Mouse (Mus musculus) left cerebral cortex, postnatal 10 days (tissue): ENCODE results near the gene Man2a2. TPM values are rescaled to one million over a fixed set of nuclear protein-coding genes. Genes with fewer than 3 reads are reported as not detected.

ENCODE experiments used
- DNase-seq, 2 experiments: peaks; one replicate each; pipeline ENCODE4 v3.0.0; 2021 to 2022; ENCODE audit warnings: low spot score in 2 of 2, mixed read lengths in 1 of 2; ENCODE audit errors: extremely low spot score in 1 of 2
- intact Hi-C: fragments of 180-260 bp; cut with DNase I; formaldehyde crosslinking; loops from one replicate; pipeline ENCODE4 v1.15.1; 2025
- total RNA-seq, 2 experiments: library from RNA; stranded (reverse); gene quantifications; 2 replicates each; pipeline ENCODE4 v1.2.3; 2021

The Man2a2 gene
- total RNA-seq, 2 experiments from 2014 or later: 106 to 108 TPM

DNA sequence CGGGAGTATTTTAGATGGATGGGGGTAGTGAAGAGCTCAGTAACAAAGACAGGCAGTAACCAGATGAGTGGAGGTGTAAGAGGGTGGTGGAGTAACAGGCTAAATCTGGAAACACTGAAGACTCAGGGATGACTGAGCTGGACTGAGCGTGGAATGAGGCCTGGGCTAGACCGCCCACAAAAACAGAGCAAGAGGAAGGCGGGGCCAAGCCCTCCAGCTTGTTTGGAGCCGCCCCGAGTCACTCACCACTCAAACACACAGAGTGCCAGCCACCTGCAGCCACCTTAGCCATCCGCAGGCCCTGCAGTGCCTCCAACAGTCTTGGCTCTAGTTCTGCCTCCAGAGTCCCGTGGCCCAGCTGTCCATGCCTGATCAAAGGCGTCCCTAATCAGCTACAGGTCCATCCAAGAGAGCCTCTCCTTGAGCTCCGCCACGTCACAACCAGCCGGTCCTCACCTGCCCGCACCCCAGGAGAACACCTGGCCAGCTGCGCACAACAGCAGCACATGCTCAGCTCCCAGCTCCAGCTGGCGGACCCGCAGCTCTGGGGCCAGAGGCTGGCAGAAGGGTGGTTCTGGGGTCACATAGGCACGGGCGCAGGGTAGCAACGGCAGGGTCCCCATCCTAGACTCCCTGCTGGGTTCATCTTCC, 51.2 kb downstream of the Man2a2 start:
- intact Hi-C loops: loop anchor here (5.0 kb wide), 1 partner anchor 178 kb away; no protein-coding TSS in a partner anchor
- no peak for DNase-seq

DNA sequence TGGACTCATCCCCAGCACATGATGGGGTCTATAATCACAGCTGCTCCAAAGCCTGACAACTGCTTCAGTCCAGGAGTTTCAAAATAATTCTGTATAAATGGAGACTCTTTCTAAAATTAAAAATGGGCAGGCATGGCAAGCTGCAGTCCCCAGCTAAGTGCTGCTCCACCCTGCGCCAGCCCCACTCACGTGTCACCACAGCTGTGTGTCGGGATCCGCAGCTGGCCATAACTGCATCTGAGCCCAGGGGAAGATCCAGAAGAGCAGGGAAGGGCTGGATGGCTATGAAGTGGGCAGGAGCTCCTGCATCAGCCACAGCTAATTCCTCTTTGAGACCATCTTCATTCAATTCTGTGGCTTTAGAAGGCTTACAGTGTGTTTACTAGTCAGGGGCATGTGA, 52.5 kb downstream of the Man2a2 start:
- DNase-seq: no peak
- intact Hi-C loops: loop anchor here (5.0 kb wide), 1 partner anchor 176 kb away; no protein-coding TSS in a partner anchor

DNA sequence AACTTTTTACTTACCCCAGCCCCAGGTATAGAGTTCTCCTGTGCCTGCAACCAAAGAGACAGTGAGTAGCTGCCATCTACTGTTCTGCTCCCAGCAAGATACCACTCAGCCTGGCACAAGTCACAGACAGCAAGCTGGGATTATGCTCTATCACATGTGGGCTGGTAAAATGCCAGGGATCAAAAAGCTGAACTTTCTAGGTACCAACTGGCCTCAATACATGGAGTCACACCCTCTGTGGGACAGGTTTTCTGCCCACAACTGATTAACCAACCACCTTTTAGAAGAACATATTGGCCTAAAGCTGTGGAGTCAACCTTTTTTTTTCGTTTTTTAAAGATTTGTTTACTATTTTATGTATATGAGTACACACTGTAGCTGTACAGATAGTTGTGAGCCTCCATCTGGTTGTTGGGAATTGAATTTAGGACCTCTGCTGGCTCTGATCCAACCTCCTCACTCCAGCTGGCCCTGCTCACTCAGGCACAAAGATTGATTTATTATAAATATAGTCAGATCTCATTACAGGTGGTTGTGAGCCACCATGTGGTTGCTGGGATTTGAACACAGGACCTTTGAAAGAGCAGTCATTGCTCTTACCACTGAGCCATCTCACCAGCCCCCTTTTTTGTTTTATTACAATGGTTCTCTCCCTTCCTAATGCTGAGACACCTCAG, 53.6 kb downstream of the Man2a2 start:
- DNase-seq: no peak
- intact Hi-C loops: loop anchor here (5.0 kb wide), 1 partner anchor 175 kb away; no protein-coding TSS in a partner anchor

DNA sequence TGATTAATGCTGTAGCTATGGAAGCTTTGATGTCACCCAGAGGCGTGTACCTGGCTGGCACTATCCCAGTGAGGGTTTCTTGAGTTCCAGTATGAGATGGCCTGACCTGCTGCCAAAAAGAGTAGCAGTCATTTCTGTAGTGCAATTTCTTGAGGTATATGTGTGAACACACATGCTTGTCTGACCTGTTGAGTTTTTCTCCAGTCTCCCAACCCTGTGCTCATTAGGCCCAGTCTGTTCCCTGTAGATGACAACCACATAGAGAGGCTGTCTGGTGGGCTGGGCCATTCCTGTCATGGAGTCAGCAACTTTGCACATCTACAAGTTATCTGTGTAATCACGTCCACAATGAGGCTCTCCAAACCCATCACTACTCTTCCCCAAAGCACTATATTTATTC, 55.4 kb downstream of the Man2a2 start:
- DNase-seq: no peak
- intact Hi-C loops: loop anchor here (5.0 kb wide), 1 partner anchor 173 kb away; no protein-coding TSS in a partner anchor

DNA sequence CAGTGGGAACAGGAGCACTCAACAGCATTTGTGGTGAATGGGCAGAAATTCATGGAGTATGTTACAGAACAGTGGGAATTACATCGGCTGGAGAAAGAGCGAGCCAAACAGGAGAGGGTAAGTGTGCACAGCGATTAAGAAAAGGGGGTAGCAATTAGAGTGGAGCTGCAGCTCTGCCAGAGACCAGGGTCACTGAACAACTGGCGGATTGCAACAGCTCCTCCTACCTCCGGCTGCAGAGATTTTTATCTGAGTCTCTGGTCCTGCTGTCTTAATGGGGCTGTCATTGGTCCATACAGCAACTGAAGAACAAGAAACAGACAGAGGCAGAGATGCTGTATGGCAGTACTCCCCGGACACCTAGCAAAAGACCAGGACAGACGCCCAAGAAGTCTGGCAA, 60.4 kb downstream of the Man2a2 start:
- no peak for DNase-seq
- intact Hi-C loops: no loop called here

DNA sequence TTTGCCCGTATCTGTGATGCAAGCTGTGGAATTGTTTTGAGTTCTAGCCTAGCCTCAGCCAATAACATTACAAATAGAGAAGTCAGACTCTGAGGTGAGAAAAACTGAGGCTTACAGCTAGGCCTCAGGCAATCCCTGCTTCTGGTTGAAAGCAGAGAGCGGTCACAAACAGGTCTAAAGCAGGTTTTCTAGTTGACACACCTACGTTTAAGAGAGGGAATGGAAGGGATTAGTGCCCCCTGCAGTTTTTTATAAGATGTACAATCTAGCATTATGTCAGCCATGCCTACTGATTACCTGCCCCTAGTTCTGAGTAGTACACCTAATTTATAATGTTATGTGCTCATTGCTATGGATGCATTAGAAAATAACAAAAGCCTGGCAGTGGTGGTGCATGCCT, 63.4 kb downstream of the Man2a2 start:
- DNase-seq: no peak
- intact Hi-C loops: no loop called here

DNA sequence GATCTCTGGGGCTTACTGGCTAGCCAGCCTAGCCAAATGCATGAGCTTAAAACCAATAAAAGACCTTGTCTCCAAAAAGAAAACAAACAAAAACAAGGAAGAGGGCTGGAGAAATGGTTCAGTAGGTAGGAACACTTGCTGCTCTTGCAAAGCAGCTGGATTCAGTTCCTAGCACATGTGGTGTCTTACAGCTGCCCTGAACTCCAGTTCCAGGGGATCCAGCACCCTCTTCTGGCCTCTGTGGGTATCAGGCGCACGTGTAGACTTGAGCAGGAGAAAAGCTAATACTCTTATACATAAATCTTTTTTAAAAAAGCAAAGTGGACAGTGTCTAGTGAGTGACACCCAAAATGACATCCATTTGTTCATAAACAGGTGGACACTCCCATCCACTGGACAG, 69.7 kb downstream of the Man2a2 start:
- intact Hi-C loops: no loop called here
- DNase-seq: no peak

DNA sequence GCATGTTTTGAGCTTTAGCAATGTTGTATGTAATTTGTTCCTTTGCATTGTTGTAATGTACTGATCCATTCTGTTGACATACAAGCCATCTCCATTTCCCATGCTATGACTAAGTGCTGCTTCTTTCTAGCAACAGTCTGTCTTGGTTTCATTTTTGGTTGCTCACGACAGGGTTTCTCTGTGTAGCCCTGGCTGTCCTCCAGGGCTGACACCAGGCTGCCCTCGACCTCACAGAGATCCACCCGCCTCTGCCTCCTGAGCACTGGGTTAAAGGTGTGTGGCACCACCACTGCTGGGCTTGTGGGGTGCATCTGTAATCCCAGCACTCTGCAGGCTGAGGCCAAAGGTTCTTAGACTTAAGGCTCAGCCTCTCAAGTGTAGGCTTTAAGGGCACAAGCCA, 71.6 kb downstream of the Man2a2 start:
- no peak for DNase-seq
- intact Hi-C loops: no loop called here

Other genes with a start within 250 kb of the Man2a2 start
- 10 to 100 TPM; 23.5 to 23.7 TPM for gene Sema4b, start 184.5 kb downstream of the Man2a2 start, total RNA-seq
- 10 to 100 TPM; 19.4 to 21.2 TPM for gene Cib1, start 138.6 kb downstream of the Man2a2 start, total RNA-seq
- gene Gdpgp1, start 138.5 kb downstream of the Man2a2 start, total RNA-seq: 1 to 10 TPM; 6.0 to 7.0 TPM
- 1 to 10 TPM; 1.3 to 2.2 TPM for gene Ttll13, start 125.0 kb downstream of the Man2a2 start, total RNA-seq
- gene Ngrn, start 110.2 kb downstream of the Man2a2 start, total RNA-seq: 10 to 100 TPM; 43.9 to 46.8 TPM
- gene Vps33b, start 101.7 kb downstream of the Man2a2 start, total RNA-seq: 10 to 100 TPM; 22.9 to 26.3 TPM
- 1 to 10 TPM; 5.1 to 8.8 TPM for gene Prc1, start 76.9 kb downstream of the Man2a2 start, total RNA-seq
- gene Rccd1, start 46.9 kb downstream of the Man2a2 start, total RNA-seq: 10 to 100 TPM; 15.7 to 20.8 TPM
- gene Unc45a, start 30.4 kb downstream of the Man2a2 start, total RNA-seq: 10 to 100 TPM; 52.5 to 54.1 TPM
- gene Hddc3, start 28.3 kb downstream of the Man2a2 start, total RNA-seq: 10 to 100 TPM; 38.3 to 45.8 TPM
- 1 to 10 TPM; 4.7 to 5.3 TPM for gene Fes, start 16.6 kb upstream of the Man2a2 start, total RNA-seq
- gene Furin, start 34.1 kb upstream of the Man2a2 start, total RNA-seq: 10 to 100 TPM; 44.8 TPM
- 1 to 10 TPM; 6.5 to 7.6 TPM for gene Blm, start 163.7 kb upstream of the Man2a2 start, total RNA-seq